Mouse (Mus musculus) embryonic facial prominence, embryonic 13.5 days (tissue): ENCODE data around the gene Olfr1238. TPM values are rescaled to one million over a fixed set of nuclear protein-coding genes. Genes with fewer than 3 reads are reported as not detected.

ENCODE experiments used
- ATAC-seq: fragments of 200-750 bp; cut with Nextera tagmentation; 2 replicates; pipeline ENCODE4 v1.8.0; 2017; ENCODE audit warnings: low read depth; ENCODE audit not compliant: insufficient number of reproducible peaks, insufficient read depth, low FRiP score, low TSS enrichment
- H3K27ac ChIP-seq: fragments of 300-500 bp; sonication (generic); 2 replicates; pipeline ENCODE4 v1.5.1; 2015; ENCODE audit warnings: moderate library complexity, mild to moderate bottlenecking, inconsistent platforms
- H3K27me3 ChIP-seq: fragments of 300-500 bp; sonication (generic); 2 replicates; pipeline ENCODE4 v1.6.1; 2015; ENCODE audit warnings: mild to moderate bottlenecking, inconsistent platforms
- H3K36me3 ChIP-seq: fragments of 300-500 bp; sonication (generic); 2 replicates; pipeline ENCODE4 v1.6.1; 2015; ENCODE audit warnings: mild to moderate bottlenecking, inconsistent platforms
- H3K4me1 ChIP-seq: fragments of 300-500 bp; sonication (generic); 2 replicates; pipeline ENCODE4 v1.6.1; 2015; ENCODE audit warnings: inconsistent platforms
- H3K4me2 ChIP-seq: fragments of 300-500 bp; sonication (generic); 2 replicates; pipeline ENCODE4 v1.6.1; 2015; ENCODE audit warnings: moderate library complexity, mild to moderate bottlenecking, inconsistent platforms
- H3K4me3 ChIP-seq: fragments of 300-500 bp; sonication (generic); 2 replicates; pipeline ENCODE4 v1.5.1; 2015; ENCODE audit warnings: mild to moderate bottlenecking, inconsistent platforms
- H3K9ac ChIP-seq: fragments of 300-500 bp; sonication (generic); 2 replicates; pipeline ENCODE4 v1.6.1; 2015; ENCODE audit warnings: mild to moderate bottlenecking, inconsistent platforms
- H3K9me3 ChIP-seq: fragments of 300-500 bp; sonication (generic); 2 replicates; pipeline ENCODE4 v1.6.1; 2016; ENCODE audit warnings: inconsistent platforms
- WGBS: fragments of 180-500 bp; shearing (Covaris S2); methylation state at CpG from one replicate; pipeline ENCODE4 v1.1.7; 2015; ENCODE audit warnings: mixed read lengths; 5-methylcytosine and 5-hydroxymethylcytosine counted together
- polyA plus RNA-seq: library from polyadenylated mRNA; unstranded; fragments of >200 nt; fragmentation: Nextera tagmentation; extraction: Ambion mirVana; gene quantifications from 2 replicates; pipeline ENCODE4 v1.2.1, GENCODE M21; 2015

Gene Olfr1238
- polyA plus RNA-seq = not detected in 2 replicates

DNA sequence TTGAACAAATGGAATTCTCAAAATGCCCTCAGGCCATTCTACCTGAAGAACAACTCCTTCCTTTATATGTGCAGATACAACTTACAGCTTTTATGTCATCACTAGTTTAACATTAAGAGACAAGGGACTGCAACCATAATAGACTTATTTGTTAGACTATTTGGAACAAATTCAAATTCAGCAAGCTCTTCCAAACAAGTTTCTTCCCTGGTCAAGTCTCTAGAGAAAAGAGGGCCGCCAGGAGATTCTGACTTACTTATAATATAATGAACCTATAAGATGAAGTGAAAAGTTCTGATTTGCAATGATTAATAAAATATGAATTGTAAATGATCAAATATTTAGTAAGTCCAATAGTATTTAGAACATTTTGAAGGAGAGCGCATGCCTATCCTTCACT lies at the start of gene Olfr1238:
Gene Olfr1238, minus strand, starts transcription at position 101 of the 400 bp plus-strand sequence.
- no peak for ATAC-seq
- no peaks in the 10 kb centered on the region for H3K4me1 ChIP-seq
- 91% methylated on average over 2 of the region's 2 CpGs for WGBS

GRCm38 (mm10) chr2:89442900-89443299 lies 33.4 kb upstream of the Olfr1238 start, which contains the start of gene Olfr1240:
Olfr1240 (minus strand) TSS chr2:89443000.
- no peaks in the 10 kb centered on the region for H3K4me1 ChIP-seq
- H3K36me3 ChIP-seq = no peaks in the 10 kb centered on the region
- no peak within 1 kb of the TSS for H3K9ac ChIP-seq
- 82% methylated on average over 3 of the region's 3 CpGs for WGBS
- H3K9me3 ChIP-seq = no peaks in the 10 kb centered on the region
- no peaks in the 10 kb centered on the region for H3K27me3 ChIP-seq
- ATAC-seq = no peak
- no peak within 1 kb of the TSS for H3K4me2 ChIP-seq
- H3K4me3 ChIP-seq = no peak within 1 kb of the TSS
- H3K27ac ChIP-seq = no peak within 1 kb of the TSS

More for the DNA sequence above, at the start of gene Olfr1238:
- no peak within 1 kb of the TSS for H3K27ac ChIP-seq
- H3K4me3 ChIP-seq = no peak within 1 kb of the TSS
- H3K36me3 ChIP-seq = no peaks in the 10 kb centered on the region
- no peaks in the 10 kb centered on the region for H3K27me3 ChIP-seq
- no peak within 1 kb of the TSS for H3K4me2 ChIP-seq
- H3K9ac ChIP-seq = no peak within 1 kb of the TSS
- H3K9me3 ChIP-seq = no peaks in the 10 kb centered on the region

- H3K9ac ChIP-seq = no peak within 1 kb of the TSS
- no peak within 1 kb of the TSS for H3K4me3 ChIP-seq
- H3K4me2 ChIP-seq = no peak within 1 kb of the TSS
- ATAC-seq = no peak
- no peaks in the 10 kb centered on the region for H3K4me1 ChIP-seq
- no peak within 1 kb of the TSS for H3K27ac ChIP-seq
- no peaks in the 10 kb centered on the region for H3K9me3 ChIP-seq
- 93% methylated on average over 2 of the region's 2 CpGs for WGBS
- no peaks in the 10 kb centered on the region for H3K27me3 ChIP-seq
- no peaks in the 10 kb centered on the region for H3K36me3 ChIP-seq
Observed at GRCm38 (mm10) chr2:89420307-89420706, 10.8 kb upstream of the Olfr1238 start, which contains the start of gene Olfr1239. Olfr1239 (minus strand) TSS chr2:89420407.

GRCm38 (mm10) chr2:89414557-89414956 lies 5.1 kb upstream of the Olfr1238 start:
- H3K4me3 ChIP-seq = no peak overlapping the region
- no peaks in the 10 kb centered on the region for H3K4me1 ChIP-seq
- H3K27ac ChIP-seq = no peak overlapping the region
- no peaks in the 10 kb centered on the region for H3K9me3 ChIP-seq
- ATAC-seq = no peak
- WGBS = 85% methylated on average over 1 of the region's 1 CpGs
- no peaks in the 10 kb centered on the region for H3K36me3 ChIP-seq
- H3K4me2 ChIP-seq = no peak overlapping the region
- no peaks in the 10 kb centered on the region for H3K27me3 ChIP-seq
- no peak overlapping the region for H3K9ac ChIP-seq

- Histone ChIP-seq H3K4me3 (no peak overlapping the region), H3K27me3 (no peaks in the 10 kb centered on the region), H3K9me3 (no peaks in the 10 kb centered on the region), H3K27ac (no peak overlapping the region), H3K4me2 (no peak overlapping the region), H3K9ac (no peak overlapping the region), H3K4me1 (no peaks in the 10 kb centered on the region), H3K36me3 (no peaks in the 10 kb centered on the region)
- 84% methylated on average over 1 of the region's 1 CpGs for WGBS
- no peak for ATAC-seq
Observed at GRCm38 (mm10) chr2:89400882-89401281, 8.6 kb downstream of the Olfr1238 start.

GRCm38 (mm10) chr2:89364765-89365164 lies 44.7 kb downstream of the Olfr1238 start, which contains the start of gene Olfr1234:
Olfr1234 (minus strand) TSS chr2:89364865.
- Histone ChIP-seq H3K4me1 (no peaks in the 10 kb centered on the region), H3K9ac (no peak within 1 kb of the TSS), H3K27me3 (no peaks in the 10 kb centered on the region), H3K4me3 (no peak within 1 kb of the TSS), H3K4me2 (no peak within 1 kb of the TSS), H3K27ac (no peak within 1 kb of the TSS), H3K9me3 (no peaks in the 10 kb centered on the region), H3K36me3 (no peaks in the 10 kb centered on the region)
- ATAC-seq = no peak
- 89% methylated on average over 4 of the region's 4 CpGs for WGBS

Other genes with a start within 250 kb of the Olfr1238 start
- gene Olfr1224-ps1, start 245.6 kb downstream of the Olfr1238 start, polyA plus RNA-seq = not detected in 2 replicates
- not detected in 2 replicates for gene Olfr1225, start 235.0 kb downstream of the Olfr1238 start, polyA plus RNA-seq
- gene Olfr1226, start 209.6 kb downstream of the Olfr1238 start, polyA plus RNA-seq = not detected in 2 replicates
- not detected in 2 replicates for gene Olfr1228, start 155.6 kb downstream of the Olfr1238 start, polyA plus RNA-seq
- not detected in 2 replicates for gene Olfr1229, start 121.7 kb downstream of the Olfr1238 start, polyA plus RNA-seq
- gene Olfr1230, start 112.4 kb downstream of the Olfr1238 start, polyA plus RNA-seq = not detected in 2 replicates
- gene Olfr1231, start 102.6 kb downstream of the Olfr1238 start, polyA plus RNA-seq = not detected in 2 replicates
- gene Olfr1232, start 80.0 kb downstream of the Olfr1238 start, polyA plus RNA-seq = not detected in 2 replicates
- not detected in 2 replicates for gene Olfr1233, start 67.3 kb downstream of the Olfr1238 start, polyA plus RNA-seq
- not detected in 2 replicates for gene Olfr1234, start 44.8 kb downstream of the Olfr1238 start, polyA plus RNA-seq
- gene Olfr1239, start 10.7 kb upstream of the Olfr1238 start, polyA plus RNA-seq = not detected in 2 replicates
- not detected in 2 replicates for gene Olfr1240, start 33.3 kb upstream of the Olfr1238 start, polyA plus RNA-seq
- gene Olfr1241, start 77.5 kb upstream of the Olfr1238 start, polyA plus RNA-seq = not detected in 2 replicates
- not detected in 2 replicates for gene Olfr1242, start 88.7 kb upstream of the Olfr1238 start, polyA plus RNA-seq
- gene Olfr1243, start 121.8 kb upstream of the Olfr1238 start, polyA plus RNA-seq = not detected in 2 replicates
- gene Olfr1245, start 168.8 kb upstream of the Olfr1238 start, polyA plus RNA-seq = not detected in 2 replicates
- gene Olfr1246, start 183.5 kb upstream of the Olfr1238 start, polyA plus RNA-seq = not detected in 2 replicates
- gene Olfr1247, start 204.5 kb upstream of the Olfr1238 start, polyA plus RNA-seq = not detected in 2 replicates
- gene Olfr1248, start 208.6 kb upstream of the Olfr1238 start, polyA plus RNA-seq = not detected in 2 replicates
- not detected in 2 replicates for gene Olfr1249, start 225.3 kb upstream of the Olfr1238 start, polyA plus RNA-seq